Mouse (Mus musculus) splenic B cell, adult 2 months (primary cell): ENCODE measurements at regions not wholly inside any gene's neighbourhood (a gene's known extent, or its start where the extent isn't known, plus 50 kb on each side); places are given as distances from the start of the nearest gene placed in this dataset.
A peak's percentile ranks its signal among the peaks of the same experiment; 100 is the strongest.

Experiments used
- DNase-seq: peaks from one replicate; pipeline ENCODE4 v3.0.0-alpha.2; 2011; ENCODE audit warnings: low read depth, low spot score
- H3K27me3 ChIP-seq: 2 replicates; pipeline ENCODE4 v1.6.1; 2012; ENCODE audit warnings: mild to moderate bottlenecking, low read length, moderate library complexity, mixed read lengths; ENCODE audit not compliant: control insufficient read depth, poor library complexity, insufficient read depth, severe bottlenecking
- H3K36me3 ChIP-seq: 2 replicates; pipeline ENCODE4 v1.6.1; 2012; ENCODE audit warnings: mild to moderate bottlenecking, low read length, moderate library complexity, mixed read lengths; ENCODE audit not compliant: control insufficient read depth, poor library complexity, insufficient read depth, severe bottlenecking

- Histone ChIP-seq H3K27me3 (no peaks in the 10 kb centered on the region), H3K36me3 (no peaks in the 10 kb centered on the region)
- no peak for DNase-seq
Observed at GRCm38 (mm10) chr17:7467638-7468037, 82.4 kb upstream of the Unc93a2 start.

- no peak for DNase-seq
- H3K36me3 ChIP-seq: no peaks in the 10 kb centered on the region
- no peaks in the 10 kb centered on the region for H3K27me3 ChIP-seq
Observed at GRCm38 (mm10) chr17:7464901-7465300, 79.6 kb upstream of the Unc93a2 start.

GRCm38 (mm10) chr17:7461164-7461563, 75.9 kb upstream of the Unc93a2 start:
- H3K36me3 ChIP-seq: no peaks in the 10 kb centered on the region
- H3K27me3 ChIP-seq: no peaks in the 10 kb centered on the region
- no peak for DNase-seq

GRCm38 (mm10) chr17:7456939-7457338, 71.7 kb upstream of the Unc93a2 start:
- no peaks in the 10 kb centered on the region for H3K36me3 ChIP-seq
- no peaks in the 10 kb centered on the region for H3K27me3 ChIP-seq
- no peak for DNase-seq

GRCm38 (mm10) chr17:7443822-7444221, 58.6 kb upstream of the Unc93a2 start:
- Histone ChIP-seq H3K27me3 (no peaks in the 10 kb centered on the region), H3K36me3 (no peaks in the 10 kb centered on the region)
- DNase-seq: peak; percentile 24

DNA sequence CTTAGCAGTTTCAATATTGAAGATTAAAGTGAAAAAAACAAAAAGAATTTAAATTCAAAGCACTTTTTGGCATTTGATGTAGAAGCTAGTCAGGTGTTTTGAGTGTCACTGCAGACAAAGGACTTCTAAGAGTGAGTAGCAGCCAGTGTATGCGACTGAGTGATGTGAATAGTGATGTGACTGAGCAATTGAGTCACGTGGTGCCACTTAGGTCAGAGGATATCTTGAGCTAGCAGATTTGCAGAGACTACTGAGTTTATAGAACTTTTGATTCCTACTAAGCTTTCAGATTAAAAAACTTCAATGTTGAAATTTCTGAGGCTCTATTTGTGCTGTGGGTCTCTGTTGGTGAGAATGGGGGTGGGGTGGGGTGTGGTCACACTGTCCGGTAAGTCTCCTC, 49.8 kb upstream of the Unc93a2 start:
- no peak for DNase-seq
- Histone ChIP-seq H3K36me3 (no peaks in the 10 kb centered on the region), H3K27me3 (no peaks in the 10 kb centered on the region)
